Mouse (Mus musculus) heart, adult 2 months (tissue): ENCODE results near the gene Rgl3.

Experiments
- CTCF ChIP-seq: fragments of 200-600 bp; IDR thresholded peaks from 2 replicates; pipeline ENCODE4 v1.8.1; 2022; ENCODE audit warnings: antibody characterized with exemption, mild to moderate bottlenecking, moderate library complexity
- EP300 ChIP-seq: fragments of 200-500 bp; IDR thresholded peaks from 2 replicates; pipeline ENCODE4 v1.6.1; 2011; ENCODE audit warnings: low read depth, low read length, control low read depth; ENCODE audit not compliant: insufficient read depth
- POLR2A ChIP-seq: fragments of 200-500 bp; IDR thresholded peaks from 2 replicates; pipeline ENCODE4 v1.6.1; 2011; ENCODE audit warnings: mild to moderate bottlenecking, low read depth, low read length, control low read depth; ENCODE audit not compliant: insufficient read depth

DNA sequence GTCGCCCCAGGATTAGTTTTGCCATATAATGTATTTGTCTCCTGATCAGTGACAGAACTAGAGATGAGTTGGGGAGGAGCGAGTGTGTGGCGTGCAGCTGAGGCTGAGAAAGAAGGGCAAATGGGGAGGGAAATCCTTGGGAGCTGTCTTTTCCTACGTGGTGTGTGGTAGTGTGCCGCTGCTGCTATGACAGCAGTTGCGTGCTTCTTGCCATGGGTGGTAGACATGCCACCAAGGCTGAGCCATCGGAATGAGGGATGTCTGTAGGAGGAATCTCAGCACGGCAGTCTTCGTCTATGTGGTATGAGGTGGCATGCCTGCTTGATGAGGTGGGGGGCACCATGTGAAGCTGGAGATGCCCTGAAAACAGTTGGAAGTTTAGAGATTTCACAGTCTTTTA is 41.1 kb upstream of the Rgl3 start:
- TF ChIP-seq CTCF = no peak
- no peak for TF ChIP-seq POLR2A
- TF ChIP-seq EP300 = no peak
